Mouse (Mus musculus) retina, postnatal 1 day (tissue): ENCODE results near the gene Zfp759.
A peak's percentile ranks its signal among the peaks of the same experiment; 100 is the strongest.
"Not testable (repeated sequence)": the region's sequence is repeated elsewhere in the genome, so short reads cannot be mapped to it uniquely, and the experiment has no call there.

Source experiments
- DNase-seq: peaks from one replicate; pipeline ENCODE4 v3.0.0-alpha.2; 2012

The Zfp759 gene

DNA sequence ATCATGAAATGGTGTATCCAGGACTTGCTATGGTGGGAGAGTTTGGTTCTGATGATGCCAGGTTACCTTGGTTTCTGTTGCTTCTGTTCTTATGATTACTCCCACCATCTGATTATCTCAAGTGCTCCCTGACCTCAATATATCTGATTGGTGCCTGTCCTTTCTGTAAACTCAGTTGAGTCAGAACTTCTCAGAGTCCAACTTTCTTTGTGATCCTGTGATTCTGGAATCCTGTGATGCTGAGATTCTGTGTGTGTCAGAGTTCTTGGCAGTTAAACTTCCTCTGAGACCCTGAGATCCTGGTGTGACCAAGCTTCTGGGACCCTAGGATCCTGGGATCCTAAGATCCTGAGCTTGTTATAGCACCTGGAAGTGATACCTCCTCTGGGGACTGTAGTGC lies at the start of gene Zfp759:
Zfp759 (plus strand) TSS at position 301 of the 400 bp plus-strand sequence.
- DNase-seq, result not testable (repeated sequence)

DNA sequence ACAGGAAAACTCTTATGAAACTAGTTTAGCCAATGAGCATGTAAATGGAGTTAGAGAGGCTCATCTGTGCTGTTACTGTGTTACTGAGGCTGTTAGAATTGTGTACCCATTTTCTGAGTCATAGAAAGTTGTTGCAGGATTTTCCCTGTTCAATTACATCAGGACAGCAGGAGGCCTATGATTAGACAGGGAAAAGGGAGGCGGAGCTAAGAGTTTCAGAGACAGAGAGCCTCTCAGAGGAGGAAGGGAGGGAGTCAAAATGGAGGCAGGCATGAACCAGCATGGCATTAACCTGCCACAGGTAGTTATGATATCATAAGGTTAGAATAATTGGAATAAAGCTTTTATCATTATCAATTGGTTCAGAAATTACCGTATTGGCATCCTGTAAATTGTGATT lies 48.7 kb upstream of the Zfp759 start:
- no peak for DNase-seq

- no peak for DNase-seq
Measured at GRCm38 (mm10) chr13:67077244-67077643, 44.2 kb upstream of the Zfp759 start.

DNA sequence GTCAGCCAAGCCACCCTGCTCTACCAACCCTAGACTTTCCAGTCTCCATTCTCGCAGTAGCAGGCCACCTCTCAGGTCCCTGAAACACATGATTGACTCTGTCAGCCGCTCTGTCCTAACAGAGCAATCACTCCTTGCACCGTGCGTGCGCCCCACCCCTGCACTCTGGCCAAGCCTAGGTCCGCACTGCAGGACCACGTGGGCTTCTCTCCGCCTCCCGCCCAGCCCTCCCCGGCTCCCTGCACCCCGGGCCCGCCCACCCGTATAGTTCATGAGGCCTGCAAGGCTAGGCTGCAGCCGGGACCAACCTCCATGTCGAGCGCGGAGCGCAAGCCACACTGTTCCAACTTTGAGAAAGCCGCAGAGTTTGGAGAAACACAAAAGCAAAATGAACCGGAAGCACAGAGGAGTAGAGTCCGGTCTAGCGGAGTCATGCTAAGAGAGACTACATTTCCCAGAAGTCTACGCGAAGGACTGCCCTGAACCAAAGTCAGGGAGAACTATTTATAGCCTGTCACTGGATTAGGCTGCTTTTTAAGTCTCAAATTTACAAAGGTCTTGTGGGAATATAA lies 40.2 kb upstream of the Zfp759 start:
- peak; percentile 88 for DNase-seq

DNA sequence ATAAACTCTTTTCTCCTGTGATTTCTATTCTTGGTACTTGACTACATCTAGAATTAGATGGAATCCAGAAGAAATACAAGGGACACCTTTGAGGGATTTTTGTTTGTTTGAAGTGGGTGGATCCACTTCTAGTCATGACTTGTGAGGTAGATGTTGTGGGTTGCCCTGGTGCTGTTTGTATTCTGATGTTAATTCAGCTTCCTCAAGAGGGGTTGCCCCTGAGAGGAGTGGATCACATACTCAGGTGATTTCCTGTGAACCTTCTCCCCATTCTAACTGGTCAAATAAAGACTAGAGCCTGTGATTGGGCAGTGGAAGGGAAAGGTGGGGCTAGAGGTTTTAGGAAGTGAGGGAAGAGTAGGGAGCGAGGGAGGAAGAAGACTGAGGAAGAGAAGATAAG lies 39.5 kb upstream of the Zfp759 start:
- DNase-seq, result peak; percentile 0

- DNase-seq, result no peak
Measured at GRCm38 (mm10) chr13:67090154-67090553, 31.3 kb upstream of the Zfp759 start.

DNA sequence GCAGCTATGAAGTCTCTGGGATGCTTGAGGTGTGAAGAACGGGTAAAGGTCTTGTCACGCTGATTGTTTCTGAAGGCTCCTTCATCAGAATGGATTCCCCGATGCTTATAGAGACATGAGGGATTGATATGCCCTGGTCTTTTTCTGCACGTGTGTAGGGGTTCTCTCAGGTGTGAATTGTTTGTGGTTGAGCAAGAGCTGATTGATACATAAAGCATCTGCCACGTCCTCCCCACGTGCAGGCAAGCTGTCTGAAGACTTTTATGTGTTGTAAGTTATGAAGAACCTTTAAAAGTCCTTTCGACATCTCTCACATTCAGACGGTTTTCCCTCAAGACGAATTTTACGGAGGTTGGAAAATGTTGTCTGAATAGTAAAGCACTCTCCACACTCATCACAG lies 23.6 kb upstream of the Zfp759 start, which contains the start of gene Zfp708:
Zfp708 (minus strand) TSS at position 101 of the 400 bp plus-strand sequence.
- no peak for DNase-seq

DNA sequence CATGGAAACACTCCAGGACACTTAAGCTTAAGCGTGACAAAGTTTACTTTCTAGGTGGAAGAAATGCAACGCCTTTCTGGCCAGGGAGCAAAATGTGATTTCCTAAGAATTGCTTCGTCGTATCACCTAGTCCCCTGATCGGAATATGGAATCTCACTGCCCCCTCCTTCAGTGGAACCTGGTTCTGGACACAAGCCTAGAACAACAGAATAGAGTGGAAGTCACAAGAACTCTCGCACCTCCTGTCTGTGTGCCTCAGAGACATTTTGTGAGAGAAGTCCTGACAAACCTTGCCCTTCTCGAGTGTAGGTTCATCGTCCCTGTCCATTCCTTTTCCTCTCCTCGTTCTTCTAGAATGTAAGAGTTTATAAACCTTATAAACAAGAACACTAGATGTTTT lies 13.8 kb upstream of the Zfp759 start:
- DNase-seq, result no peak

DNA sequence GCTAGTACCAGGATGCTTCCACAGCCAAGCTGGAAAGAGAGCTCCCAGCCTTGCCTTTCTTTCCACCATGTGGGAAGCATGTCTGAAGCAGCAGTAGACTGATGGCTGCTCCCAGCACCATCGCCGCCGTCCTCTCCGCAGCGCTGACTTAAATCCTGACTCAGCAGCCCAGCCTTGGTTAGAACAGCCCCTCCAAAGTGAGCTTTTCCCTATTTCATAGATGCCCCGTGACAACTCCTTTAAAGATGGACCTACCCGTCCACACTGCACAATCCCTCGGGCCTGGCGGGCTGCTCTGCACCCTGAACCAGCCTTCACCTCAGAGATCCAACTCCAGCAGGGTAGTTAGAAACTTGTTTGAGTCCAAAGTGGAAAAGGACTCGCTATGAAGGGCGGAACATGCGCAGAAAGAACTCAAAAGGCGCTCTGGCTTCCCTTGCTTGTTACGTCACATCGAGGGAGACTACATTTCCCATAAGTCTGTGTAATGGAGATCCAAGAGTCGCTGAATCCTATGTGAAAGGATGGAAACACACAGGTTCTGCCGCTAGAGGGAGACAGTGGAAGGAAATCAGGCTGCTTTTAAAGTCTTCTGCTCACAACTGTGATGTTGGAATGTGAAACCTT lies 13.2 kb upstream of the Zfp759 start, which contains the start of gene Gm28557:
Gm28557 (minus strand) TSS at position 411 of the 627 bp plus-strand sequence.
- peak; percentile 98 for DNase-seq

DNA sequence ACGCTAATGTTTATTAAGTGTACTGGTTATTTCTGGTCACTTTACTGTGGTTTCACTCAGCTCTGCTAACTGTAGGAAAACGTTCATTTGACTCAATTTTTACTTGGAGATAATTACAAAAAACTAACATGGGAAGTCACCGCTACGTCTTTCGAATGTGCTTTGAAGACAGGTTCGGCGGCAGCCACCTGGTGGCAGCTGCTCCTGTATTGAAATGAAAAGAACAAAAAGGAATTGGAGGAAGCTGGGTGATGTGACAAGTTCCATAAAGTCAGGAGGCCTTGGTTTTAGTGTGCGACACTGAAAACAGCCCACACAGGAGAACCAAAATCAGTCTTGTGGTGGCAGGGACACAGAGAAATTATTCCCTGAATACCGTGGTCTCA lies 12.6 kb upstream of the Zfp759 start:
- no peak for DNase-seq

DNA sequence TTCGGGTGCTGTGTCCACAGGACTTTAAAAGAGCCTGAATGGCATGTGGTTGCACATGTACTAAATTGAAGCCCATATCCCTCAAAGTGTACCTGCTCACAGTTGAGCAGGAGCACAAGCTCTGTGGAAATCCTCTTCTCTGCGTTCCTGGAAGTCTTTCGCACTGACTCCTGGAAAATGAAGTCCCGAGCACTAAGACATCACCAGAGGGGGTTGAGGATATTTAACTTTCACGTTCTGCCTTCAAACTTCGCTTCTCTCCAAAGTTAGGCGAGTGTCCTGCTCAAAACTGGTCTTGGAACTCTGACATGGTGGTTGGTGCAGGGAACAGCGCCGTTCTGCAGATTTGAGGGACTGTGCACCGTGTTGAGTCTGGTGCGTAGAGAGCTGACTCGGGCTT lies 9.4 kb upstream of the Zfp759 start:
- no peak for DNase-seq

GRCm38 (mm10) chr13:67113287-67113686 lies 8.2 kb upstream of the Zfp759 start:
- no peak for DNase-seq

GRCm38 (mm10) chr13:67116163-67116562 lies 5.3 kb upstream of the Zfp759 start, which contains the start of gene Rslcan18:
TSS of gene Rslcan18 (minus strand) at chr13:67116263.
- not testable (repeated sequence) for DNase-seq

GRCm38 (mm10) chr13:67124460-67124859 lies 3.0 kb downstream of the Zfp759 start:
- no peak for DNase-seq

- DNase-seq, result not testable (repeated sequence)
Measured at GRCm38 (mm10) chr13:67127507-67127906, 6.0 kb downstream of the Zfp759 start.

GRCm38 (mm10) chr13:67128038-67128721 lies 6.7 kb downstream of the Zfp759 start:
- peak; percentile 95 for DNase-seq

GRCm38 (mm10) chr13:67166122-67166521 lies 44.7 kb downstream of the Zfp759 start:
- DNase-seq, result not testable (repeated sequence)

DNA sequence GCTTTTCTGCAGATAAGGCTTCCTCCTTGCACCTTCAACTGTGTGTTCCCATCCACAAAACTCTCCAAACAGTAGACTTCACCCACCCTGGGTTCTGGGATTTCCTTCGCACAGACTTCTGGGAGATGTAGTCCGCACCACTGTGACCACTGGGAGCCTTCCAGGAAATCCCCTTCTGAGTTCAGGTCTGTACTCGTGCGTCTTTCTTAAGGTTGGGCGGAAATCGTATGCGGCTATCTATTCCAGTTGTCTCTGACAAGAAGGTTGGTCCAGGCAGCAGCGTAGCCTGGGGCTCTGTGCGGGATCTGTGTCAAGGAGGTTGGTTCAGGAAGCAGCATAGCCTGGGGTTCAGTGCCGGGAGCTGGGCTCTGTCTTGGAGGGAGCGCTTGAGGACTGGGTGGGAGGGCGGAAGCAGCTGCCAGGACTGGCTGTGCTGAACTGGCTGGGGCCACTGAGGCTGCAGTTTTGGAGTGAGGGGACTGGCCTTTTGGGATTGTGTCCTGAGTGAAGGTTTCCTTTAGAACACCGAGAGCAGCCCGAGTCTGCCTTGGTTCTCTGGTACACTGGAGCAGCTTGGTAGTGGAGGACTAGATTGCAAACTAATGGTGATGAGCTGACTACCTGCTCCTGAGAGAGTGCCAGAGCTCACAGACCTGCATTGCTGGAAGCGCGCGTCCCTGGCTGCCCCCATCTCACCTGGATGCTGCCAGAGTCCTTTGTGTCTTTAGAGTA lies 51.7 kb downstream of the Zfp759 start, which contains the start of gene Rsl1:
Rsl1 (plus strand) TSS at position 192 of the 732 bp plus-strand sequence.
- DNase-seq, result peak; percentile 77

- DNase-seq, result peak; percentile 3
Measured at GRCm38 (mm10) chr13:67173723-67174055, 52.2 kb downstream of the Zfp759 start.
